Mouse (Mus musculus) cerebellum, adult (tissue): ENCODE results near the gene Glod4.

ENCODE experiments used
- ATAC-seq: cut with Nextera tagmentation; 2 replicates; pipeline ENCODE4 v1.9.2; 2017; ENCODE audit warnings: mild to moderate bottlenecking, moderate library complexity, mixed read lengths; ENCODE audit not compliant: insufficient number of reproducible peaks, low FRiP score, low TSS enrichment

The Glod4 gene

GRCm38 (mm10) chr11:76093610-76094009, 149.9 kb downstream of the Glod4 start:
- no peak for ATAC-seq

- no peak for ATAC-seq
These were observed 153.7 kb downstream of the Glod4 start for GRCm38 (mm10) chr11:76089776-76090175.

GRCm38 (mm10) chr11:76088506-76088905, 155.0 kb downstream of the Glod4 start:
- ATAC-seq, result no peak

- ATAC-seq, result no peak
These were observed 157.5 kb downstream of the Glod4 start for GRCm38 (mm10) chr11:76085898-76086591.

- no peak for ATAC-seq
These were observed 158.6 kb downstream of the Glod4 start for GRCm38 (mm10) chr11:76084943-76085342.

- ATAC-seq, result no peak
These were observed 159.6 kb downstream of the Glod4 start for GRCm38 (mm10) chr11:76083941-76084367.

- no peak for ATAC-seq
These were observed 162.4 kb downstream of the Glod4 start for GRCm38 (mm10) chr11:76081048-76081640.

GRCm38 (mm10) chr11:76080293-76080692, 163.2 kb downstream of the Glod4 start:
- ATAC-seq, result no peak

- ATAC-seq, result no peak
These were observed 166.2 kb downstream of the Glod4 start for GRCm38 (mm10) chr11:76077341-76077740.

- ATAC-seq, result no peak
These were observed 169.0 kb downstream of the Glod4 start for GRCm38 (mm10) chr11:76074296-76075093.
